Mouse (Mus musculus): ENCODE data around the gene Nfib. TPM values are rescaled to one million over a fixed set of nuclear protein-coding genes. Genes with fewer than 3 reads are reported as not detected.

Nfib gene
- total and polyA plus RNA-seq, 3 experiments = 0.16 TPM; not detected in 2

GRCm38 (mm10) chr4:82676104-82676503, 29.4 kb downstream of the Nfib start:
- TF ChIP-seq CTCF (IDR thresholded peaks at IDR 0.05; ENCODE audit: low read depth, low read length) (no peak), POLR2AphosphoS5 (IDR thresholded peaks at IDR 0.05; ENCODE audit: insufficient replicate concordance, low read depth, low read length) (no peak), TAL1 (conservative IDR thresholded peaks at IDR 0.05; ENCODE audit: low read depth, low read length) (no peak), GATA2 (IDR thresholded peaks at IDR 0.05; ENCODE audit: borderline replicate concordance, low read depth, low read length) (no peak), GATA1 (IDR thresholded peaks at IDR 0.05; ENCODE audit: borderline replicate concordance, low read length) (no peak)
- no peaks in the 10 kb centered on the region for H3K4me1 ChIP-seq (ENCODE audit: insufficient read depth, low read depth, low read length)
- DNase-seq (ENCODE audit: low spot score) (no peak), ATAC-seq (ENCODE audit: extremely low read depth, insufficient number of reproducible peaks, low FRiP score, poor library complexity, severe bottlenecking) (no peak)
- peaks cover 13% of the 10 kb centered on the region for H3K9me3 ChIP-seq (replicated peaks)
- H3K27me3 ChIP-seq (ENCODE audit: insufficient read depth, low read length) = no peaks in the 10 kb centered on the region
- H3K36me3 ChIP-seq (replicated peaks) = no peaks in the 10 kb centered on the region
- H3K4me3 ChIP-seq (ENCODE audit: low read depth, low read length) = no peak overlapping the region

GRCm38 (mm10) chr4:82667271-82667872, 38.2 kb downstream of the Nfib start:
- no peaks in the 10 kb centered on the region for H3K4me1 ChIP-seq (ENCODE audit: insufficient read depth, low read depth, low read length)
- no peaks in the 10 kb centered on the region for H3K36me3 ChIP-seq (replicated peaks)
- no peaks in the 10 kb centered on the region for H3K27me3 ChIP-seq (ENCODE audit: insufficient read depth, low read length)
- peaks cover 16% of the 10 kb centered on the region for H3K9me3 ChIP-seq (replicated peaks)
- H3K4me3 ChIP-seq (ENCODE audit: low read depth, low read length) = no peak overlapping the region
- ATAC-seq (ENCODE audit: extremely low read depth, insufficient number of reproducible peaks, low FRiP score, poor library complexity, severe bottlenecking) = no peak
- DNase-seq (ENCODE audit: low spot score) = no peak
- no peak for TF ChIP-seq TAL1 (conservative IDR thresholded peaks at IDR 0.05; ENCODE audit: low read depth, low read length)

GRCm38 (mm10) chr4:82664436-82664835, 41.1 kb downstream of the Nfib start:
- TF ChIP-seq TAL1 (conservative IDR thresholded peaks at IDR 0.05; ENCODE audit: low read depth, low read length) (no peak), GATA2 (IDR thresholded peaks at IDR 0.05; ENCODE audit: borderline replicate concordance, low read depth, low read length) (no peak), POLR2AphosphoS5 (IDR thresholded peaks at IDR 0.05; ENCODE audit: insufficient replicate concordance, low read depth, low read length) (no peak), GATA1 (IDR thresholded peaks at IDR 0.05; ENCODE audit: borderline replicate concordance, low read length) (no peak)
- no peaks in the 10 kb centered on the region for H3K27me3 ChIP-seq (ENCODE audit: insufficient read depth, low read length)
- ATAC-seq (ENCODE audit: extremely low read depth, insufficient number of reproducible peaks, low FRiP score, poor library complexity, severe bottlenecking) (no peak), DNase-seq (ENCODE audit: low spot score) (no peak)
- H3K36me3 ChIP-seq (replicated peaks) = no peaks in the 10 kb centered on the region
- H3K4me1 ChIP-seq (ENCODE audit: insufficient read depth, low read depth, low read length) = no peaks in the 10 kb centered on the region
- H3K9me3 ChIP-seq (replicated peaks) = peaks cover 26% of the 10 kb centered on the region
- H3K4me3 ChIP-seq (ENCODE audit: low read depth, low read length) = no peak overlapping the region

- no peak for DNase-seq (ENCODE audit: low spot score)
- no peaks in the 10 kb centered on the region for H3K4me1 ChIP-seq (ENCODE audit: insufficient read depth, low read depth, low read length)
- no peak overlapping the region for H3K4me3 ChIP-seq (ENCODE audit: low read depth, low read length)
- H3K36me3 ChIP-seq (replicated peaks) = no peaks in the 10 kb centered on the region
- no peak for TF ChIP-seq CTCF (IDR thresholded peaks at IDR 0.05; ENCODE audit: low read depth, low read length)
- TF ChIP-seq GATA1 (IDR thresholded peaks at IDR 0.05; ENCODE audit: borderline replicate concordance, low read length) = no peak
- no peak for TF ChIP-seq POLR2AphosphoS5 (IDR thresholded peaks at IDR 0.05; ENCODE audit: insufficient replicate concordance, low read depth, low read length)
- no peak for TF ChIP-seq TAL1 (conservative IDR thresholded peaks at IDR 0.05; ENCODE audit: low read depth, low read length)
- no peak for TF ChIP-seq GATA2 (IDR thresholded peaks at IDR 0.05; ENCODE audit: borderline replicate concordance, low read depth, low read length)
- peaks cover 28% of the 10 kb centered on the region for H3K9me3 ChIP-seq (replicated peaks)
- H3K27me3 ChIP-seq (ENCODE audit: insufficient read depth, low read length) = no peaks in the 10 kb centered on the region
- no peak for ATAC-seq (ENCODE audit: extremely low read depth, insufficient number of reproducible peaks, low FRiP score, poor library complexity, severe bottlenecking)
These were observed 41.7 kb downstream of the Nfib start for GRCm38 (mm10) chr4:82663749-82664381.

GRCm38 (mm10) chr4:82662626-82663025, 42.9 kb downstream of the Nfib start:
- no peak for DNase-seq (ENCODE audit: low spot score)
- H3K9me3 ChIP-seq (replicated peaks) = peaks cover 30% of the 10 kb centered on the region
- ATAC-seq (ENCODE audit: extremely low read depth, insufficient number of reproducible peaks, low FRiP score, poor library complexity, severe bottlenecking) = no peak
- TF ChIP-seq POLR2AphosphoS5 (IDR thresholded peaks at IDR 0.05; ENCODE audit: insufficient replicate concordance, low read depth, low read length) = no peak
- TF ChIP-seq CTCF (IDR thresholded peaks at IDR 0.05; ENCODE audit: low read depth, low read length) = no peak
- no peak for TF ChIP-seq GATA1 (IDR thresholded peaks at IDR 0.05; ENCODE audit: borderline replicate concordance, low read length)
- no peak for TF ChIP-seq GATA2 (IDR thresholded peaks at IDR 0.05; ENCODE audit: borderline replicate concordance, low read depth, low read length)
- no peak for TF ChIP-seq TAL1 (conservative IDR thresholded peaks at IDR 0.05; ENCODE audit: low read depth, low read length)
- H3K4me3 ChIP-seq (ENCODE audit: low read depth, low read length) = no peak overlapping the region
- no peaks in the 10 kb centered on the region for H3K27me3 ChIP-seq (ENCODE audit: insufficient read depth, low read length)
- H3K36me3 ChIP-seq (replicated peaks) = no peaks in the 10 kb centered on the region
- H3K4me1 ChIP-seq (ENCODE audit: insufficient read depth, low read depth, low read length) = no peaks in the 10 kb centered on the region

- ATAC-seq (ENCODE audit: extremely low read depth, insufficient number of reproducible peaks, low FRiP score, poor library complexity, severe bottlenecking) (no peak), DNase-seq (ENCODE audit: low spot score) (no peak)
- Histone ChIP-seq H3K27me3 (ENCODE audit: insufficient read depth, low read length) (no peaks in the 10 kb centered on the region), H3K4me3 (ENCODE audit: low read depth, low read length) (no peak overlapping the region), H3K9me3 (replicated peaks) (peaks cover 30% of the 10 kb centered on the region), H3K36me3 (replicated peaks) (no peaks in the 10 kb centered on the region), H3K4me1 (ENCODE audit: insufficient read depth, low read depth, low read length) (no peaks in the 10 kb centered on the region)
- TF ChIP-seq GATA1 (IDR thresholded peaks at IDR 0.05; ENCODE audit: borderline replicate concordance, low read length) (no peak), TAL1 (conservative IDR thresholded peaks at IDR 0.05; ENCODE audit: low read depth, low read length) (no peak), CTCF (IDR thresholded peaks at IDR 0.05; ENCODE audit: low read depth, low read length) (no peak), POLR2AphosphoS5 (IDR thresholded peaks at IDR 0.05; ENCODE audit: insufficient replicate concordance, low read depth, low read length) (no peak), GATA2 (IDR thresholded peaks at IDR 0.05; ENCODE audit: borderline replicate concordance, low read depth, low read length) (no peak)
These were observed 43.3 kb downstream of the Nfib start for GRCm38 (mm10) chr4:82662222-82662621.

Data from G1E (cell line).